Mouse (Mus musculus) right cerebral cortex, postnatal 14 days (tissue): ENCODE results near the gene Tnrc6b.
"Not testable (repeated sequence)": the region's sequence is repeated elsewhere in the genome, so short reads cannot be mapped to it uniquely, and the experiment has no call there.

Experiments used
- DNase-seq: peaks from one replicate; pipeline ENCODE4 v3.0.0; 2022

Gene Tnrc6b

GRCm38 (mm10) chr15:80861302-80861701 is 150.2 kb downstream of the Tnrc6b start:
- DNase-seq, result no peak

DNA sequence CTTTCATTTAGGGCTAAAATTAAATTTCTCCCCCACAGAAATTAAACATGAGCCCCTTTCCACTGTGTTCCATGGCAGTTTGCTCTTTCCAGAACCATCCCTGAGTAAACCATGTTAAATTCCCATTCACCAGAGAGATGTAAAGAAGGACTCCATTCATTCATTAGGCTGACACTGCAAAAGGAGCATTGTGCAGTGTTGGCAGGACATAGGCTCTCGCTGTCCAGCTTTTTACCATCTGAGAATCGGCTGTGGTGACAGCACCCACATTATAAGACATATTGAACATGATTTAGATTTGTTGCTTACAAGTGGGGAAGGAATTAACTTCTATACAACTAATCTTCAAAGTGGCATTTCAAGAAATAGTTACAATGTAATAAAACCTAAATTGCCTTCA is 150.9 kb downstream of the Tnrc6b start:
- DNase-seq, result no peak

- DNase-seq, result not testable (repeated sequence)
These were observed 157.5 kb downstream of the Tnrc6b start for GRCm38 (mm10) chr15:80868603-80869002.

GRCm38 (mm10) chr15:80874726-80875125 is 163.6 kb downstream of the Tnrc6b start:
- DNase-seq, result no peak

DNA sequence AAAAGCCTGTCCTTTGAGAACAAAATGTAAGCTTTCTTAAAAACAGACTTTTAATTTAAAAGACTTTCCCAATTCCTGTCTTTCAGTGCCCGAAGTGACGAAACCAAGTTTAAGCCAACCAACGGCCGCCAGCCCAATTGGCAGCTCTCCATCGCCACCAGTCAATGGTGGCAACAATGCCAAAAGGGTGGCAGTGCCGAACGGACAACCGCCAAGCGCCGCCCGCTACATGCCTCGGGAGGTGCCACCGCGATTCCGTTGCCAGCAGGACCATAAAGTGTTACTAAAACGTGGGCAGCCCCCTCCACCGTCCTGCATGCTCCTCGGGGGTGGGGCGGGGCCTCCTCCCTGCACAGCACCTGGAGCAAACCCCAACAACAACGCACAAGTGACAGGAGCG is 165.1 kb downstream of the Tnrc6b start:
- peak; percentile 22 for DNase-seq

DNA sequence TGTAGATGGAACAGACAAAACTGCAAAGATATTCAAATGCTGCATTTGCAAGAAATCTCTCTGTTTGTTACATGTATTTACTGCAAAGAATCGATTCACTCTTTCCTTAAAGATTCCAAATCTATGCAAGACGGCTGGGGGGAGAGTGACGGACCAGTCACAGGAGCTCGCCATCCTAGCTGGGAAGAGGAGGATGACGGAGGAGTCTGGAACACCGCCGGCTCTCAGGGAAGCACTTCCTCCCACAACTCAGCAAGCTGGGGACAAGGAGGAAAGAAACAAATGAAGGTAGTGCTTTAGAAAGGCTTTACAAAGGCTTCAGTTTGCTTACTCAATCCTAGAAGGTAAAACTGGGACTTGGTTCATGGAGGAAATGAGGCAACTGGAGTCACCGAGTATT is 173.0 kb downstream of the Tnrc6b start:
- DNase-seq, result no peak

DNA sequence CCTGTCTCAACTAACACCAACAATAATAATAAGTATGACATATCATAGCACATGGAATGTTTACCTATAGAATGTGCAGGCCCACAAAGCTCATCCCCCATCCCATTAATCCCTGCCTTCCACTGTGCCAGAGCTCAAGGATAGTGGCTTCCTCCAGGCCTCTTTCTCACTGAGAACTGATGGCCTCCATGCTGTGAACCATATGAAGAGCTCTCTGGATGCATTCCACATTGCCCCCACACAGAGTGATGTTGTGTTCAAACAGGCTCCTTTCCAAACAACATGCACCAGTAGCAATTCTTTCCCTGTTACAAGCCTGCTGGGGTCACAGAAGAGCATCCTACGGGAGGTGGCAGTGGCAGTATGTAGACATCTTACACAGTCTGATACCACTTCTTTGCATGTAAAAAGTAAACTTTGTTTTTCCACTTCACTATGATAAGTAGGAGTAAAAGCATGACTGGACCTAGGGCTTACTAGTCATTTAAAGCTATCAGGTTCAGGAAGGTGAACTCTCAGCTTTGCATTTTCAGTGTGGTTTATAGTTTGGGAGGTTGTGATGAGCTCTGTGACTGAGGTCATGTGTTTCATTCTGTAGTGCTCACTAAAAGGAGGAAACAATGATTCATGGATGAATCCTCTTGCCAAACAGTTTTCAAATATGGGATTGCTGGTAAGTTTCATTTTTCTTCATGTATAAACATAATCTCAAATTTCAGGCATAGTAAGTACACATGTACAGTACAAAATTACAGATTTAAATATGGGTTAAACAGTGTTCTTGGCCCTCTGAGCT is 175.4 kb downstream of the Tnrc6b start:
- no peak for DNase-seq

DNA sequence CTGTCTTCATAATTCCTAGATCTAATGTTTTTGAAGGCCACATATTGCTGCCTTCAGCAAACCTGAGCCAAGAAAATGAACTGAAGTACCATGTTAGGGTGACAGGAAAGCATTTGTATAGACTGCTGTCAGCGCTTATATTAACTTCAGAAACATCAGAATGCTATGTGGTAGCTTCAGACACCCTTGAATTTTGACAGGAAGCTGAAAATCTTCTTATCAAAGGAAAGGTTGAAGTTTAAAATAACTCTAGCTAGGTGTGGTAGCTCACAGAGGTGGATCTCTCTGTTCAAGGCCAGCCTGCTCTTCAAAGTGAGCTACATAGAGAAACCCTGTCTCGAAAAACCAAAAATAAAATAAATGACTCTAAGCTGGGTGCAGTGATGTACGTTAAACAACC is 181.2 kb downstream of the Tnrc6b start:
- no peak for DNase-seq

DNA sequence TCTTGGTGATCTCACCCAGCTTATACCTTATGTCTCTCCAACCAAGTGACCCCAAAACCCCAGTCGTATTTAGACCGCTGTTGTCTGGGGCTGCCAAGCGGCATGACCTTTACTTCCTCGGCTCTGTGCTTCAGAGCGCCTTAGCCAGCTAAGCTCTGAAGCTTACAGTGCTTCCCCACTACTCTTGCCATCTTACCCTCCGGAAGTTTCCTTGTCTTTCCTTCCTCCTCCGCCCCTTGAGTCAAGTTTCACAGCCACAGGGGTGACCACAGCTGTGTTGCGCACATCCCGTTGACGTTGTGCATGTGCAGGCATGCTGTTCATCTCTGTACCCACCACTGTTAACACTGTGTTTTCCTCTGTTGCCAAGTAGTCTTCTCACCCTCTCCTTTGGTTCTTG is 185.6 kb downstream of the Tnrc6b start:
- DNase-seq, result no peak

DNA sequence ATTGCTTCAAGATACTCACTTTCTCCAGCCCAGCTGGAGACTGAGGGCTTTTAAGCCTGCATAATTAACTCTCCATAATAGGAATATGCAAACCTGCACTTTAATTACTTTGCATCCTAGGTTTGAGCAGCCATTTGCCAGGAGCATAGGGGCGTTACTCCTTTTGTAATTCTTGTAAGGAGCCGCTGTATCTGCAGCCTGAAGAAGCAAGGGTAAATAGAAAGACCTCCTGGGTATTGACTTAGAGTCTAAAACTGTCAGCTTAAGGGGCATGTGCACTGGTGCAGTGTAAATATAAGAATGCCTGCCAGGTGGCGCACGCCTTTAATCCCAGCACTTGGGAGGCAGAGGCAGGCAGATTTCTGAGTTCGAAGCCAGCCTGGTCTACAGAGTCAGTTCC is 186.8 kb downstream of the Tnrc6b start:
- no peak for DNase-seq

DNA sequence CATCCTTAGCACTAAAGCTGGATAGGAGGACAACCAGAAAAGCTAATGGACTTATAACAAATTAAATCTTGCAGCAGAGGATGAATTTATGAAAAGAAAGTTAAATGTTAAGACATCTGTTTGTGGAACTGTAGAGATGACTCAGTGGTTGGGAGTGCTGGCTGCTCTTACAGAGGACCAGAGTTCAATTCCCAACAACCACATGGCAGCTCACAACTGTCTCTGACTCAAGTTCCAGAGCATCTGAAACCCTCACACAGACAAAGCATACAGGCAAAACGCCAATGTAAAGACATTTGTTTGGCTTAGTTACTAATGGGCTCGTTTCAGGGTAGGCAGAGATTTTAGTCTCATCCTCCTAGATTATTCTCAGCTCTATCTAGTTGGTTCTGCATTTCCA is 188.7 kb downstream of the Tnrc6b start:
- DNase-seq, result no peak

DNA sequence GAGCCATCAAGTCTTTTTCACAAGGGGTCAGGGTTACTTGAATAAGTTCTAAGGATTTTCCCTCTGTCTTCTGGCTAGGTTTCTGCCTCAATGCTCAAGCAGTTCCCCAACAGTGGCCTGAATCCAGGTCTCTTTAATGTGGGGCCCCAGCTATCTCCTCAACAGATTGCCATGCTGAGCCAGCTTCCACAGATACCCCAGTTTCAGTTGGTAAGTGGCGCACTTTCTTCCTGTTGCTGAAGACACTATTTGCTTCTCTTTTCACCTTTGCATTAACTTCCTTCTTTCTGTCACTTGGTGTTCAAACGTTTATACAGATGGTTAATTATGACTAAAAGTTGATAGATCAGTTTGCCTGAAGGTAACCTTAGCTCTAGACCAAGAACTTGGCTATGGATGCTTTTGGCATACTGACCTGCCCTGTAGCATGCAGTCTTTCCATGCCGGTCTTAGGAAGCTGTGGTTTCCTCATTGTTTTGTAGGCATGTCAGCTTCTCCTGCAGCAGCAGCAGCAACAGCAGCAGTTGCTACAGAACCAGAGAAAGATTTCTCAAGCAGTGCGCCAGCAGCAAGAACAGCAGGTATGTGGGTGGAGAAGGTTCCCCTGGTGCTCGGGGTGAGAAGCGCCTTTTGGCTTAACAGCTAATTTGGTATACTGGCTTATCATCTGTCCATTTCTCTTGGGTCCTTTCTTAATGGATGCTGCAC is 190.8 kb downstream of the Tnrc6b start:
- no peak for DNase-seq

DNA sequence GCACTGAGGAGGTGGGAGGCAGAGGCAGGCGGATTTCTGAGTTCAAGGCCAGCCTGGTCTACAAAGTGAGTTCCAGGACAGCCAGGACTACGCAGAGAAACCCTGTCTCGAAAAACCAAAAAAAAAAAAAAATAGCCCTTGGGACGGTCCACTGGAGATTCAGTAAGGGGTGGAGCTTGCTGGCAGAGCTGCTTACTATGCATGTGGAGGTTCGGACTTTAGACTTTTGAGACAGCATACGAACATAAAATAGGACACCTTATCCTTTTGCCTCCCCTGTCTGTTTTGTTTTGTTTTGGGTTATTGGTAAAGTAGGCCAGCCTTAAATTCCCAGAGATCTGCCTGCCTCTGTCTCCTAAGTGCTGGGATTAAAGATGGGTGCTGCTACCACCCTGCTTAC is 193.7 kb downstream of the Tnrc6b start:
- not testable (repeated sequence) for DNase-seq

- DNase-seq, result no peak
These were observed 199.1 kb downstream of the Tnrc6b start for GRCm38 (mm10) chr15:80910183-80910582.

DNA sequence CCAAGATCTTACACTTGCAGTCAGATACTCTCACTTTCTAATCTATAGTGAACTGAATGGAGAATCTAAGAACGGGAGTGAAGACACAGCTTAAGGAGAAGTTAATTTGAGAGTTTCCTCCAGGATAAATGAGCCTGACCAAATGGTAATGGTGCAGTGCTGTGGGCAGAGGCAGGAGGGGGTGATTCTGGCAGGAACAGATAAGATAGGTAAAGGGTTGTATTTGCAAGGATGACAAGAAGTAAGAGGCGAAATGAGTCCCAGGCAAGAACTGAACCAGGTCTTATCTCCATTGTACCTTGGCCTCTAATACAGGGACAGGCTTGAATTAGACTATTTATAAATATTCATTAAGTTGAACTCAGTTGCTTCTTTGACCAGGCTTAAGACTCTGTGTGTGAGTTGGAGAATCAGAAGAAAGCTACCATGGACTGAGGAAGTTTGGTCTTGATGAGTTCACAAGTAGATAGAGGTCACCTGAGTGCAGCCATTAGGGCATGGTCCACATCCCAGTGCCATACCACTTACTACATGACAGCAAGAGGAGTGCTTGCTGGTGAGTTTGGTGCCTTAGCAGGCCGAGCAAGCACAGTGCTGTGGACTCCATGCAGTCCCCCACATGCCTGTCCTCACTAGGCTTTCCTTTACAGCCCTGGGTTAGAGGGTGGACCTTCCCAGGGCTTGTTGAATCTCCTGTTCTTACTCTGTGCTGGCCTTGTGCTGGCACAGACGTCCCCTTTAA is 199.8 kb downstream of the Tnrc6b start:
- DNase-seq, result no peak

GRCm38 (mm10) chr15:80912175-80912574 is 201.1 kb downstream of the Tnrc6b start:
- DNase-seq, result no peak

DNA sequence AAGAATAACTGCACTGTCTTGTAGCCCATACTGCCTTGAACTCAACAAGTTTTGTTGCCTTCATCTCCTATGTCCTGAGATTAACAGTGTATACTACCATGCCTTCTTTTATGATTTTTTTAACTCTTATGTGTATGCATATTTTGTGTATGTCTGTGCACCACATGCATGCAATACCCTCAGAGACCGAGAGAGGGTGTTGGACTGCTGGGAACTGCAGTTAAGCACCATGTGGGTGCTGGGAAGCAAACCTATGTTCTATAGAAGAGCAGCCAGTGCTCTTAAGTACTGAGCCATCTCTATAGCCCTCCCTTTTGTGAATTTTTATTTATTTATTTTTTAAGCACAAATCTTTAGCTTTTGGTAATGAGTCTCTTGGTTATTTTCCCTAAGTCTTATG is 202.7 kb downstream of the Tnrc6b start:
- DNase-seq, result no peak

DNA sequence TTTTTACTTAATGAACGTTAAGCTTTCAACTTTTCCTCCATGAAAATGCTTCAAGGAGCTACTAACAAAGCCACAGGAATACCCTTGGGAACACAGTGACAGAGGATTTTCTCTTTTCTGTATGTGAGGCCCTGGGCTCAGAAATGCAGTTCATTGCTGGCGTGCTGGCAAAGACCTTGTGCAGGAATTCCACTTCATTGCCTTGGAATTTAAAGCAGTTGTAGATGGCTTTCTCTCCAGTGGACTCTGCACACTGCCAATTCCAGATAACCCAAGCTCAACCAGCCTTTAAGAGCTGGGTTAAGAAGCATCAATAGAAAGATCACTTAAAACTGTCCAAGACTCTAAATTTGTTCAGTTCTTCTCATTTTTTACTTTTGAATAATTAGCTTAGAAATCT is 204.7 kb downstream of the Tnrc6b start:
- DNase-seq, result no peak

GRCm38 (mm10) chr15:80916621-80917020 is 205.5 kb downstream of the Tnrc6b start:
- no peak for DNase-seq

DNA sequence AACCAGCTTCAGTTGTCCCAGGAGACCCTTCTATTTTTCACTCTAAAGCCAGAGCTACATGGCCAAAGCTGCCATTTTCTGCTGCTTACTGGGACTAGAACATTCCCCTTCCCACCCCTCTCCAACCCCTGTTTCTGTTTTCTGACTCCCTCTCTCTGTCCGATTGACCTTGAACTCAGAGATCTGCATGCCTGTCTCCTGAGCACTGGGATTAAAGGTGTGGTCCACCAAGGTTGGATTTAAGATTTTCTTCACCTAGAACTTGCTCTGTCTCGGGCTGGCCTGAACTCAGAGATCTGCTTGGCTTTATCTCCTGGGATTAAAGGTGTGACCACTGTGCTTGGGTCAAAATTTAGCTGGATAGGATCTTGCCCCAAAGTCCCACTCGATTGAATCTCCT is 209.2 kb downstream of the Tnrc6b start:
- no peak for DNase-seq

- DNase-seq, result no peak
These were observed 210.7 kb downstream of the Tnrc6b start for GRCm38 (mm10) chr15:80921781-80922180.

DNA sequence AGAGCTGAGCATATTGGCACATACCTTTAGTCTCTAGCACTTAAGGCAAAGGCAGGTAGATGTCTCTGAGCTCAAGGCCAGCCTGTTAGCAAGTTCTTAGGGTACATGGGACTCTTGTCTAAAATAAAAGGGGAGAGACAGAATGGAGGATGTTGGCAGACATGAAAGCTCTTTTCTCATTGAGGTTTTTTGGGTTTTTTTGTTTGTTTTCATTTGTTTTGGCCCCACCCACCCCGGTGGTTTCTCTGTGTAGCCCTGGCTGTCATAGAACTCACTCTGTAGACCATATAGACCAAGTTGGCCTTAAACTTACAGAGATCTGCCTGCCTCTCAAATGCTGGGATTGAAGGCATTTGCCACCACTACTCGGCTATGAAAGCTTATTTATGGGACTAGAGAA is 213.1 kb downstream of the Tnrc6b start:
- no peak for DNase-seq

DNA sequence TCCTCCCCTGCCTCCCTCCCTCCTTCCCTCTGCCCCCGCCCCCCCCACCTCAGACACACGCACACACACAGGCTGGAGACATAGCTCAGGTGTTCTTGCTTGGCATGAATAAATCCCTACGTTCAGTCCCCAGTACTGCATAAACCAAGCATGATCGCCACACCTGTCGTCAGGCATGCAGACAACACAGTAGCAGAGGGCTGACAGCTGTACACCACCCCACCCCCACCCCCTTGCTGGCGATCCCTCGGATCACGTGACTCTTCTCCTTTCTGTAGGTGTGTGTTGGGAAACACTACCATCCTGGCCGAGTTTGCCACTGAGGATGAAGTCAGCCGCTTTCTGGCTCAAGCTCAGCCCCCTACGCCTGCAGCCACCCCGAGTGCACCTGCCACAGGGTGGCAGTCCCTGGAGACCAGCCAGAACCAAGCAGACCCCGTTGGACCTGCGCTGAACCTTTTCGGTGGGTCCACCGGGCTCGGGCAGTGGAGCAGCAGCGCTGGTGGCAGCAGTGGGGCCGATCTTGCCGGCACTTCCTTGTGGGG is 217.8 kb downstream of the Tnrc6b start:
- DNase-seq, result no peak
